Mouse (Mus musculus): Measurements from ENCODE around the gene Dedd2. TPM values are rescaled to one million over a fixed set of nuclear protein-coding genes. Genes with fewer than 3 reads are reported as not detected.

Gene Dedd2
- polyA plus RNA-seq, 1 experiment from 2014 or later, result 18.2 TPM

GRCm38 (mm10) chr7:25174343-25174742 lies 46.1 kb downstream of the Dedd2 start:
- 66% methylated on average over 10 of the region's 11 CpGs for WGBS
- Histone ChIP-seq H3K4me1 (ENCODE audit: insufficient read depth, low read depth, low read length) (no peaks in the 10 kb centered on the region), H3K36me3 (ENCODE audit: insufficient read depth, low read length) (no peaks in the 10 kb centered on the region), H3K4me3 (ENCODE audit: low read depth, low read length) (no peak overlapping the region), H3K4me2 (replicated peaks; ENCODE audit: low read depth, low read length) (no peak overlapping the region), H3K27me3 (replicated peaks; ENCODE audit: insufficient read depth, low read length) (peaks cover 31% of the 10 kb centered on the region), H3K27ac (ENCODE audit: low read length) (no peak overlapping the region), H3K9me3 (ENCODE audit: low read length) (no peaks in the 10 kb centered on the region), H3K9ac (replicated peaks; ENCODE audit: low read depth) (no peak overlapping the region)
- ATAC-seq (no peak), DNase-seq (ENCODE audit: low spot score) (no peak)
- TF ChIP-seq CTCF (IDR thresholded peaks at IDR 0.05) (no peak), EP300 (IDR thresholded peaks at IDR 0.05) (no peak)

- Histone ChIP-seq H3K4me2 (replicated peaks; ENCODE audit: low read depth, low read length) (no peak overlapping the region), H3K4me1 (ENCODE audit: insufficient read depth, low read depth, low read length) (no peaks in the 10 kb centered on the region), H3K9me3 (ENCODE audit: low read length) (no peaks in the 10 kb centered on the region), H3K27me3 (replicated peaks; ENCODE audit: insufficient read depth, low read length) (peaks cover 16% of the 10 kb centered on the region), H3K9ac (replicated peaks; ENCODE audit: low read depth) (no peak overlapping the region), H3K36me3 (ENCODE audit: insufficient read depth, low read length) (no peaks in the 10 kb centered on the region), H3K27ac (ENCODE audit: low read length) (no peak overlapping the region), H3K4me3 (ENCODE audit: low read depth, low read length) (no peak overlapping the region)
- DNase-seq (ENCODE audit: low spot score) (no peak), ATAC-seq (no peak)
- 21% methylated on average over 5 of the region's 5 CpGs for WGBS
- TF ChIP-seq CTCF (IDR thresholded peaks at IDR 0.05), result no peak
- no peak for TF ChIP-seq EP300 (IDR thresholded peaks at IDR 0.05)
Observed at GRCm38 (mm10) chr7:25172669-25173068, 47.7 kb downstream of the Dedd2 start.

GRCm38 (mm10) chr7:25170583-25170982 lies 49.8 kb downstream of the Dedd2 start:
- Histone ChIP-seq H3K4me2 (replicated peaks; ENCODE audit: low read depth, low read length) (no peak overlapping the region), H3K4me3 (ENCODE audit: low read depth, low read length) (no peak overlapping the region), H3K9me3 (ENCODE audit: low read length) (no peaks in the 10 kb centered on the region), H3K36me3 (ENCODE audit: insufficient read depth, low read length) (no peaks in the 10 kb centered on the region), H3K27ac (ENCODE audit: low read length) (no peak overlapping the region), H3K27me3 (replicated peaks; ENCODE audit: insufficient read depth, low read length) (no peaks in the 10 kb centered on the region), H3K9ac (replicated peaks; ENCODE audit: low read depth) (no peak overlapping the region), H3K4me1 (ENCODE audit: insufficient read depth, low read depth, low read length) (no peaks in the 10 kb centered on the region)
- 29% methylated on average over 3 of the region's 3 CpGs for whole genome bisulfite sequencing
- TF ChIP-seq CTCF (IDR thresholded peaks at IDR 0.05) (no peak), EP300 (IDR thresholded peaks at IDR 0.05) (no peak)
- ATAC-seq (no peak), DNase-seq (ENCODE audit: low spot score) (no peak)

GRCm38 (mm10) chr7:25166106-25166505 lies 54.3 kb downstream of the Dedd2 start:
- H3K27ac ChIP-seq (ENCODE audit: low read length), result no peak overlapping the region
- no peaks in the 10 kb centered on the region for H3K4me1 ChIP-seq (ENCODE audit: insufficient read depth, low read depth, low read length)
- 61% methylated on average over 5 of the region's 5 CpGs for WGBS
- H3K4me2 ChIP-seq (replicated peaks; ENCODE audit: low read depth, low read length), result no peak overlapping the region
- no peaks in the 10 kb centered on the region for H3K9me3 ChIP-seq (ENCODE audit: low read length)
- DNase-seq (ENCODE audit: low spot score), result no peak
- no peaks in the 10 kb centered on the region for H3K36me3 ChIP-seq (ENCODE audit: insufficient read depth, low read length)
- H3K4me3 ChIP-seq (ENCODE audit: low read depth, low read length), result no peak overlapping the region
- H3K9ac ChIP-seq (replicated peaks; ENCODE audit: low read depth), result no peak overlapping the region
- TF ChIP-seq CTCF (IDR thresholded peaks at IDR 0.05) (no peak), EP300 (IDR thresholded peaks at IDR 0.05) (no peak)
- H3K27me3 ChIP-seq (replicated peaks; ENCODE audit: insufficient read depth, low read length), result no peaks in the 10 kb centered on the region
- ATAC-seq, result no peak

- H3K9ac ChIP-seq (replicated peaks; ENCODE audit: low read depth), result no peak overlapping the region
- no peak overlapping the region for H3K27ac ChIP-seq (ENCODE audit: low read length)
- no peaks in the 10 kb centered on the region for H3K9me3 ChIP-seq (ENCODE audit: low read length)
- no peak overlapping the region for H3K4me3 ChIP-seq (ENCODE audit: low read depth, low read length)
- H3K4me1 ChIP-seq (ENCODE audit: insufficient read depth, low read depth, low read length), result no peaks in the 10 kb centered on the region
- TF ChIP-seq EP300 (IDR thresholded peaks at IDR 0.05), result no peak
- no peak for TF ChIP-seq CTCF (IDR thresholded peaks at IDR 0.05)
- no peak for ATAC-seq
- WGBS, result 20% methylated on average over 14 of the region's 14 CpGs
- H3K36me3 ChIP-seq (ENCODE audit: insufficient read depth, low read length), result no peaks in the 10 kb centered on the region
- H3K27me3 ChIP-seq (replicated peaks; ENCODE audit: insufficient read depth, low read length), result peaks cover 4% of the 10 kb centered on the region; the same call in 1 of the 2 replicates
- DNase-seq (ENCODE audit: low spot score), result no peak
- no peak overlapping the region for H3K4me2 ChIP-seq (replicated peaks; ENCODE audit: low read depth, low read length)
Observed at GRCm38 (mm10) chr7:25156158-25156648, 64.2 kb downstream of the Dedd2 start.

- Histone ChIP-seq H3K9me3 (ENCODE audit: low read length) (no peaks in the 10 kb centered on the region), H3K4me1 (ENCODE audit: insufficient read depth, low read depth, low read length) (no peaks in the 10 kb centered on the region), H3K4me3 (ENCODE audit: low read depth, low read length) (no peak overlapping the region), H3K9ac (replicated peaks; ENCODE audit: low read depth) (no peak overlapping the region), H3K36me3 (ENCODE audit: insufficient read depth, low read length) (no peaks in the 10 kb centered on the region), H3K27ac (ENCODE audit: low read length) (no peak overlapping the region), H3K4me2 (replicated peaks; ENCODE audit: low read depth, low read length) (no peak overlapping the region), H3K27me3 (replicated peaks; ENCODE audit: insufficient read depth, low read length) (peaks cover 6% of the 10 kb centered on the region; the same call in 1 of the 2 replicates)
- ATAC-seq (peak; percentile 59), DNase-seq (ENCODE audit: low spot score) (peak; percentile 59)
- TF ChIP-seq EP300 (IDR thresholded peaks at IDR 0.05) (no peak), CTCF (IDR thresholded peaks at IDR 0.05) (no peak)
- WGBS, result 5% methylated on average over 17 of the region's 17 CpGs
Observed at GRCm38 (mm10) chr7:25155469-25156157, 64.8 kb downstream of the Dedd2 start.
